Mouse (Mus musculus): ENCODE data around the gene C1qa.

Gene C1qa

DNA sequence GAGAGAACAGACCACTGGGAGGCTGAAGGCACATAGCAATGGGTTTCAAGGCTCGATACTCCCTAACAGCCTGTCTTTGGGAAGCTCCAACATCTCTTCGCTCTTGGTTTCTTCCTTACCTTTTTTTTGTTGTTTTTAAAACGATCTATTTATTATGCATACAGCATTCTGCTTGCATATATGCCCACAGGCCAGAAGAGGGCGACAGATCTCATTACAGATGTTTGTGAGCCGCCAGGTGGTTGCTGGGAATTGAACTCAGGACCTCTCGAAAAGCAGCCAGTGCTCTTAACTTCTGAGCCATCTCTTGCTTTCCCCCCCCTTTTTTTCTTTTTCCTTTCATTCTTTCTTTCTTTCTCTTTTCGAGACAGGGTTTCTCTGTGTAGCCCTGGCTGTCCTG, 551 bp upstream of the C1qa start:
- DNase-seq, result no peak

DNA sequence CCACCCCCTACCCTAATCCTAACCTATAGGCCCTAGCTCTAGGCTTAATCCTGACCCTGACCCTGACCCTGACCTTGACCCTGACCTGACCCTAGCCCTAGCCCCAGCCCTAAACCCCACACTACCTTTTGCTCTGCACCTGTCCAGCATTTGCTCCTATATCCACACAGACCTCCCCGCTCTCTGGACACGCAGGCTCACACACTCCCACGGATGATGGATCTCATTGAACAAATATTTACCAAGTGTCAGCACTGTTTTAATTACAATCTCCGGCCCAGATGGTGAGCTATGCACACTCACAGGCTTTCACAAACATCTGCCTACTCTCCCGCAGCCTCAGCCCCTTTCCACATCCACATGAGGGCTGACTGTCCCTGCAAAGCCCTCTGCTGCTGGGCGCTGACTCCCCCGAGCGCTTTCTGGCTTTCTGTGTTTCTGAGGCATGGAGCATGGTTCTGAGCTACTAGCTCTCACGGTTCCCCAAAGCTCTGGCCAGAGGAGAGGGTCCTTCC, 462 bp downstream of the C1qa start:
- no peak for DNase-seq

DNA sequence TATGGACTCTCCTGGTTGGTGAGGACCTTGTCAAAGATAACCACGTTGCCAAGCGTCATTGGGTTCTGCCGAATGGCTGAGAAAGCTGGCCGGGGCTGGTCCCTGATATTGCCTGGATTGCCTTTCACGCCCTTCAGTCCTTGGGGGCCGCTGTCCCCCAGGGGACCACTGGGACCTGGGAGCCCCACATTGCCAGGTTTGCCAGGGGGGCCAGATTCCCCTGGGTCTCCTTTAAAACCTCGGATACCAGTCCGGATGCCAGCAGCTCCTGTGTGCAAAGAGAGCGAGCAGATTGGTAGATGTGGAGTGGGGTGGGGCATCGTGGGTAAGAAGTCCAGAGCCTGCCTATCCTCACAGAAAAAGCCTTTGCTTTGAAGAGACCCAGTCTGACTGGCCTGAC, 2.1 kb downstream of the C1qa start:
- DNase-seq, result no peak

DNA sequence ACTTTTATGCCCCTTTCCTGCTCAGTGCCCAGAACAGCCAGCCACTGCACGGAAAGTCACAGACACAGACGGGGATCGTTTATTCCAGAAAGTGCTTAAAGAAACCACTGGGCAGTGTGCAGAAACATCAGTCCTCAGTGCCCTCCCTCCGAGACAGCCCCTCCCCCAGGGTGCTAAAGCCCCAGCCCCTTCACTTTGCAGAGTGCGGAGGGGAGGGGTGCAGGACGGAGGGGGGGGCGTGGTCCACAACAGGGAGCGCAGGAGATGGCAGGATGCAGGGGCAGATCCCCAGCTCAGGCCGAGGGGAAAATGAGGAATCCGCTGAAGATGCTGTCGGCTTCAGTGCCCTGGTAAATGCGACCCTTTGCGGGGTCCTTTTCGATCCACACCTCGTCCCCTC, 2.7 kb downstream of the C1qa start:
- DNase-seq, result no peak

DNA sequence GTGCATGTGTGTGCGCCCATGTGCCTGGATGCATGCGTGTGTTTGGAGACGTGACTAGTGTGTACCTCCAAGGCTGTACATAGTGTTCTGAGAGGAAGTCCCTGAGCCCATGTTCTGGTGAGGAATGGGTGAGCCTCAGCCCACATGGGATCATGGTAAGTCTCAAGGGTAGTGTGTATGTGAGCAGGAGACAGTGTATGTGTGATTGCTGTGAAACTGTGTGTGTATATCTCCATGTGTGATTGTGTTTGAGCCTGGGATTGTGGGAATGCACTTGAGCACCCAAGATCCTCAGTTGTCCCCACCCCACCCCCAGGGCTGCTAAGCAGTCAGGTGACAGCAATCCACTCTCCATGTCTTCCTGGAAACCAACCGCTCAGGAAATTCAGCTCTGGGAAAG, 3.8 kb downstream of the C1qa start:
- DNase-seq, result no peak

DNA sequence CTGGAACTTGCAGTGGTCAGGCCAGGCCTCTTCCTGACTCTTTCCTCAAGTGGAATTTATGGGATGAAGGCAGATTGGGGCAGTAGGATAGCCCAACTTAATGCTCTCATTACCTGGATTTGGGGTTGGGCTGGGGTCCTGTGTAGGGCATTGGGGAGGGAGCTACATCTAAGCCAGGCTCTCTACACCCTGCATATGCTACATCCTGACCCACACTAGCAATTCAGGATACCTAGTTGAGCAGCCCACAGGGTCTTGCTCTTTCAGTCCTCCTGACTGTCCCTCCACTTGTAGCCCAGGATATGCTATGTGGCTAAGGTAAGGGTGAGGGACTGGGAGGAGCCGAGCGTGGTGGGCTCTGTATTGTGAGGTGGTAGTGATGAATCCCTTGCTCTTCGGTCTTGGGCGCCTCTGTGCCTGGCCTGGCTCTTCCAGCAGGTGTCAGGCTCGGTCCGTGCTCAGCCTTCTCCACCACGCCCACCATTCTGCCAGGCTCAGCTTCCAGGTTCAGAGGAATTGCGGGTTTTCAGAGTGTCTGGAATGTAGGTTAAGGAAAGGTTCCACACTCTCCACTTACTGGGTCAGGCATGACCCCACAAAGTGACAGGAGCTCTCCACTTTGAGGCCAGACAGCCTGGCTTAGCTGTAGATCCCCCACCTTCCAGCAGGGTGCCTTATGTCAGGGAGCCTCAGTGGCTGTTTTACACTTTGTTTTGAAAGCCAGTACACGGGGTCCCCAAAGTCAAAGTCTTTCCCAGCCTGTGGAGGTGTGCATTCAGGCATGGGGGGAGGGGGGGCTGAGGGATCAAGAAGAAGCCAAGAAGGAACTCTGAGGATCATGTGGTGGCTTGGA, 4.7 kb downstream of the C1qa start:
- peak; percentile 36 to 62 for DNase-seq

DNA sequence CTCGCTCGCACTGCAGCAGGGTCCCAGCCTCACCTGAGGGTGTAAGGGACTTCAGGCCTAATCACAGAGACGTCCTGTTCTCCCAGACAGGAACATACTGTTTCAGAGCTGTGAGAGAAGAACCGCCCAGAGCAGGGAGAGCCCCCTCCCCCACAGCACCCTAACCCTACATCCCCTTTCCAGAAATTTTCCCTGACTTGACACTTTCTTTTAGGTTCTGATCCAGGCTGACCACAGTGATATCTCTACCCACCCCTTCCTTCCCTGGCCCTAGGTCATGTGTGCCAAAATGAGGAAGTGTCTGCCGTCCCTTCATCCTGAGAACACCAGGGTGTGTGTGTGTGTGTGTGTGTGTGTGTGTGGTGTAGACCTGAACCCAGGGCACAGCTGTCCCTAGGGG, 5.8 kb downstream of the C1qa start, which contains the start of gene C1qc:
Gene C1qc, minus strand, starts transcription at position 255 of the 400 bp plus-strand sequence.
- no peak for DNase-seq

DNA sequence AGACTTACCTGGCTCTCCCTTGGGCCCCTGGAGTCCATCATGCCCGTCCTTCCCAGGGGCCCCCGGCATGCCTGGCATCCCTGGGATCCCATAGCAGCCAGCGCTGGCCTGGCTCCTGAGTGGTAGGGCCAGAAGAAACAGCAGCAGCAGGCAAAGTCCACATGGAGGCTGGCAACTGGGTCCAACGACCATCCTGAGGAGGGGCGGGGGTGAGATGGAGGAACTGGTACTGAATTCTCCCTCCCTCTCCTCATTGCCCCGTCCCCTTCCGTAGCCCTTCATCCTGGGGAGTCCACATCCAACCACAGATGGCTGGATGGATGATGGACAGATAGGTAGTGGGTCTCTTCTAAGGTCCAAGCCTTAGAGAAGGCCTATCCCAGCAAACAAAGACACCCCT, 6.2 kb downstream of the C1qa start:
- DNase-seq, result no peak

DNA sequence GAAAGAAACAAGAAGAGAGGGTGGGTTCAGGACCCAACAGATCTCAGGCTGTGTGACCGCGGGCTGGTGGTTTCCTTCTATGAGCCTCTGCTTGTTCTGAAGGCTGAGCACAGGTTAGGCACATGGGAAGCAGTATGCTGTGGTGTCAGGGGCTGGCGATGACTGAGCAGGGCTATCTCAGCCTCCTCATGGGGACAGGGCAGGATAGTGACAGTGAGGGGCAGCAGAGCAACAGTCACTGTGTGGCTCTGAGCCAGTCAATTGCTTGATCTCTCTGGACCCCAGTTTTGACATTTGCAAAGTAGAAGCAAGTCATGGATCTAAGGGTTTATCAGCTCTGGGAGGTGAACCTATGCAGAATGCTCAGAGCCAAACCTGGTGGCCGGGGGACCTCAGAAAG, 7.5 kb downstream of the C1qa start:
- DNase-seq, result no peak

DNA sequence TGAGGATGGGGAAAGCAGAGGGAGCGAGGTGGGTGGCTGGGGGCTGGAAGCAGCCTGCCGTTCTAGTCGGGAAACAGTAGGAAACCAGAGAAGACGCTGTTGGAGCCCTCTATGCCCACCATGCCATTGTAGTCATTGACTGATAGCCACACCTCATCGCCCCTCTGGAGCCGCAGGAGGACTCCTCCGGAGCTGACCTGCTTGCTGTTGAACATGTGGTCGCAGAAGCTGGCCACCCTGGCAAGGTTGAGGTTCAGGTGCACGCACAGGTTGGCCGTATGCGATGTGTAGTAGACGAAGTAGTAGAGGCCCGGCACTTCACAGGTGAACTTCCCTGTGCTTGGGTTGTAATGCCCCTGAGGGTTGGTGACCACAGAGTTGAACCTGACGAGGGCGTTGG, 8.6 kb downstream of the C1qa start:
- DNase-seq, result no peak

DNA sequence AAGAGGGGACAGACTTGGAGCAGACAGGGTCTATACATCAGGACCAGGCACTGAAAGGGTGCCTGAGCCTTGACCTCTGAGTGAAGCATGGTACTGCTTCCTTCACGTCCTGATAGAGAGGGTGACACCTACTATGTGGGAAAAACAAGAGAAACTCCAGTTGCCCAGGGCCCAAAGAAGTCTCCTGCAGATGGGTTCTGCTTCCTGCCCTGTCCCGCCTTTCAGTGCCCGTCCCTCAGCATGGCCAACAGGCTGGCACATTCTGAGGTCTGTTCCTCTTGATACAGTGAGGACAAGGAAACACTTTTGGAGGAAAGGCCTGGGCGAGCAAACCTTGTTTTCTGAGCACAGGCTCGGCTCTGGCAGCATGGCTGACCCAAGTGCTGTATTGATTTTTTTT, 10.9 kb downstream of the C1qa start:
- DNase-seq, result no peak

DNA sequence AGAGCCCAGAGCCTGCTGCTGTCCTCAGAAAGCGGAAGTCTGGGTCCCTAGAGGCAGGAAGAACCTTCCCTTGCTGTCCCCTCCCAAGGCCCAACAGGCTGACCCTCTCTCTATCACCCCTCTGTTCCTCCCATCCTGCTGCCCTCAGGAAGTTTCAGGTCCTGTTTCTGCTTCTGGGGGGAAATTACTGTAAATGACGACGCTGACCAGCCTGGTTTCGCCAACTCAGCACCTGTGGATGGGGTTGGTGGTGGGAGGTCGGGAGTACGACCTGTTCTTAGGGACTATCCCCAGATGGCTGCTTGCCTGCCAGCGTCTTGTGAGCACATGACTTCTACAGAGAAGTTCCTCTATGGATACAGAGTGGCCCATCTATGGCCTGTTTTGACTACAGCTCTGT, 12.5 kb downstream of the C1qa start, which contains the start of gene C1qb:
Gene C1qb, minus strand, starts transcription at position 87 of the 400 bp plus-strand sequence.
- no peak for DNase-seq

DNA sequence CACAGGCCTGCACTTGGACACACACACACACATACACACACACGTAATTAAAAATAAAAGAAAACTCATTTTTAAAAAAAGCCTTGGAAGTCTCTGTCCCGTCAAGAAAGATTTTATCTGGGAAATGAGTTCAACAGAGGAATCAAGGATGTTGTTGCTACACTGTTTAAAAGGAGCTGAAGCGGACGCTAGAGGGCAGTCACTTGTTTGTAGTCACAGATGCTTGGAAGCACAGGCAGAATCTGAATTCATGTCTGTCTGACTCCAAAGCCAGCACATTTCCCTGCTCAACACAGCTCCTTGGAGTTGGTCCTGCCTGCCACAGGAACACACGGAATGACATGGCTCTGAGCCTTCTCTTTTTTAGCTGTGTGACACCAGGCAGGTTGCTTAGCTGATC, 20.0 kb downstream of the C1qa start:
- DNase-seq, result peak; percentile 31 to 34

DNA sequence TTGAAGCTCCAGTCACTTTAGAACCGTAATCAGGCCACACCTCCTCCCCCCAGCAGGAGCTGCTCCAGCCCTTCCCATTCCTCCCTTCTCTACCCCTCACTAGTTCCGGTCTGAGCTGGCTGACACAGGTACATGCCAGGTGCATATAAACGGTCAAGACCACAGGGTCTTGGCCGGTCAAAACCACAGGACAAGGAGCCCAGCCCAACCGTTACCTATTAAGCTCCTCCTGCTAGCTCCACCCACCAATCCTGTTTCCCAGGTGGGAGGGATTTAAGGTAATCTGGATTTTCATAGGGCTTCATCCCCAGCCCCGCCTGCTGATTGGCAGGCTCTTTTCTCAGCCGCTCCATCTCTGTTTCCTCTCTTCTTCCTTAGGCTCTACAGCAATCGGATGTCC, 20.4 kb downstream of the C1qa start:
- no peak for DNase-seq

DNA sequence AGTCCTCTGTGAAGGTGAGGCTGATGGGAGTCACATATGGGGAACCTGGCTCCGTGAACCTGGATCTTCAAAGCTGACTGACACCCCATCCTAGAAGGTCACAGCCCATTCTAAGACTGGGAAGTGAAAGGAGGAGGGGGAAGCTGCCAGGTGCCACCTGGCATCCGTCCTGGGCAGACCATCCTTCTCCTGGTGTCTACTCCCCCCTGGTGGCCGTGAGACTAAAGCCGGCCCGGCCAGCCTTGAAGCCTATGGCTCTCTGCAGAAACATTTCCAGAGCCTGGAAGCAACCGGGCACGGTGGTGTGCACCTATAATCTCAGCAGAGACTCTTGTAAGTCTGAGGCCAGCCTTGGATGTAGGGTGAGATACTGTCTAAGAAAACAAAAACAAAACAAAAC, 21.6 kb downstream of the C1qa start:
- DNase-seq, result peak; percentile 31 to 46

DNA sequence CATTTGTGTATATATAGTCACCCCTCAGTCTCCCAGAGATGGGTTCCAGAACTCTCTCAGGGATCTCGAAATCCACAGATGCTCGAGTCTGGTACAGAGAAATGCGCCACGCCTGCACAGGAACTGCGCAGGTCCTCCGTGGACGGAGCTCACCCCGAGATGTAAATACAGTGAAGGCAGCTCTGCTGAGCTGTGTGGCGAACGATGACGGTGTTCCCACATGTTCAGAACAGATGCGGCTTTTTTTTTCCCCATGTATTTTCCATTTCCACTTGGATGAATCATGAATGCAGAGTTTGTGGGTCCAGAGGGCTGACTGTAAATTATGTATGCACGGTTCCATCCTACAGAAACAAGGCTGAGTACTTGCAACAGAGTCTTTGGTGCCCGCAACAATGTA, 23.6 kb downstream of the C1qa start:
- no peak for DNase-seq

DNA sequence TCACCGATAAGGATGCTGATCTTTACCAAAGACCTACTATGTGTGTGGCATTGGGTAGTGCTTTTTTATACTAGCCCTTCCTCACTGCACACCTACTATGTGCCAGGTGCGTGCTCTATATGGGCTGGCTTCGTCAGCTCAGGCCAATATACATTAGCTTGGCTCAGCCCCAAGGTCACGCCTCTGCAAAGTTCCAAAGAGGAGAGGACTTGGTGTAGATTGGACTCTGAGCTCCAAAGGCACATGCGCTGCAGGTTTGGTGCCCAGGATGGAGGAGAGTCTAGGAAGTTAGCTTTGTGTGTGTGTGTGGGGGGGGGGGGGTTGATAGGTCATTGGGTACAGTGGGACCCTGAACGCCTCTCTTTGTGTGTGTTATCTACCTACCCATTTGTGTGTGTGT, 30.2 kb downstream of the C1qa start:
- DNase-seq, result no peak

DNA sequence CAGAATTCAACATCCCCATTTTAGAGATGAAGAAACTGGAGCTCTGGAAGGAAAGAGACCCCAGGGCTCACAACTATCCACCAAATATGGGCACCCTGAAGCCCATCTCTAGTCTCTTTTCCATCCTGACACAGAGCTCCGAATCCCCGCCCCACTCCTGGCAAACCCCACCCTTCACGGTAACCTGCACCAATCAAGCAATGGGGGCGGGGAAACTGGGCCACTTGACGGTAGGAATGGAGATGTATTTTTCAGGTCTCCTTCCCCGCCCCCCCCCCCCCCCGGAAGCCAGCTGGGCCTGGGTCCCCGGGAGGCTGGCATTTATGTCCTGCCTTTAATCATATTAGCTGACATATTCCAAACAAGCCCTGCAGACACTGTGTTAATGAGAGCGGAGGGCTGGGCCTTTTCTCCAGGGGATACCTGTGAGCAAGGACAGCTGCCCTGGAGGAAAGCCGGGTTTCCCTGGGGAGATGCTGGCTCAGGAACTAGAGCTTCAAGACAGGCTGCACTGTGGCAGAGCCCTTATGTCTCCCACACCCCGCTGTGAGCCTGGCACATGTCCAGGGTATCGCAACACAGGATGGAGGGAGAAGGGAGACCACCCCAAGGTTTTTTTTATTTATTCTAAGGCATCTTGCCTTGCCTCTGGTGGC, 30.8 kb downstream of the C1qa start:
- peak; percentile 26 to 29 for DNase-seq

DNA sequence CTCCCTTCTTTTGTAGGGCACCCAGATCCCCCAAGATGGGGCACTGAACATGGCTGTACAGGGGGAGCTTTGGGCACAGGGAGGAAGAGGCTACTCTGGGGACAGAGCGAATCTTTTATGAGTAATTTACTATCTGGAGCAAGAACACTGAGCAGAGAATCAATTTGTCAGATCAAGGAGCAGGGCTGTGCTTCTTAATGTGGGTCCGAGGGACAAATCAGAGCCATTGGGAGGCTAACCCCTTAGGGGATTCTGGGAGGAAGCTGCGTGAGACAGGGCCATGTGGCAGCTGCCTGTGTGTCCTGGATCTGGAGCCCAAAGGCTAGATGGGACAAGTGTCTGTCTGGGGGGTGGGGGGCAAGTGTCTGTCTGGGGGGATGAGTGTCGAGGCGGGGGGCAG, 33.1 kb downstream of the C1qa start:
- DNase-seq, result no peak

DNA sequence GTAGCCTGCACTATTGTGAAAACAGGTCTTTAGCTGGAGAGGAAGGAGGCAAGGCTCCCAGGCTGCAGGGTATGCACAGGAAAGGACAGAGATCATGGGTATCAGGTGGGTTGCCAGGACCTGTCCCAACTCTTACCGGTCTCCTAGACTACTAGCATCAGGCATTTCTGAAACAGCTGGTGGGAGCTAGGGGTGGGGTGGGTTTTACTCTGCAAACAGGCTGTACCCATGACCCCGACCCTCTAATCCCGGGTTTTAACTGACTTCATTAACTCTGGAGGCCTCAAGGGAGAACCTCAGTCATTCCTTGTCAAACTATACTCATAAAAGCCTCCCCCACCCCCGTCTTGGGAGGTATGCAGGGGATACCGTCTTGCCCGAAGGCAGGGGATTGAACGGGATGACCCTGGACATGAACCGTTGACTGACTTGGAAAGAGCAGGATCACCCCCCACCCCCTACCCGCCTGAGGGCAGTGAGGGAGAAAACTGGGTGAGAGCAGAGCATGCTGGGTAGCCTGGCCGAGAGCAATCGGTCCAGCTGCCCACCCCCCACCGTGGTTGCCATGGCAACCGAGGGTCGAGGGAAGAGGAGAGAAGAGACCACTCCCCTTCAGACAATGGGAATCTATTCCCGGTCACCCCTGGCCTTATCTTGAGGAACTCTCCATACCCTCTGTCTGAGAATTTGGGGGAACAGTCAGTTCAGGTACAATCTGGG, 33.7 kb downstream of the C1qa start:
- no peak for DNase-seq

DNA sequence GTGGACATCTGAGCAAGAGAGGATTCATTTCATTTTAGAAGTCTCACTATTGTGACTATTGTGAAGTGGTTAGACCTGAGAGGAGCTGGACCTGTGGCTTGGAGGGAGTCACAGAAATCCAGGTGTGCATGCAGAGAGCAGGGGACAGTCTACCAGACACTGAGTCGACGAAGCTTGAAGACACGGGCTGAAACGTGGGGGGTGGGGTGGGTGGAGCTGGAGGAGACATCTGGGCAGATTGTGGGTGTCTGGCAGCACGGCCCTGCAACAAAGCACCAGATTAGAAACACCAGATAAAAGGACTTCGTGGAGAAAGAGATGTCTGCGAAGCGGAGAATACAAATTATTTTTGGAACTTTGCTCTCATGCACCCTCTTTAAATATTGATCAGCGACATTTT, 35.1 kb downstream of the C1qa start:
- no peak for DNase-seq

DNA sequence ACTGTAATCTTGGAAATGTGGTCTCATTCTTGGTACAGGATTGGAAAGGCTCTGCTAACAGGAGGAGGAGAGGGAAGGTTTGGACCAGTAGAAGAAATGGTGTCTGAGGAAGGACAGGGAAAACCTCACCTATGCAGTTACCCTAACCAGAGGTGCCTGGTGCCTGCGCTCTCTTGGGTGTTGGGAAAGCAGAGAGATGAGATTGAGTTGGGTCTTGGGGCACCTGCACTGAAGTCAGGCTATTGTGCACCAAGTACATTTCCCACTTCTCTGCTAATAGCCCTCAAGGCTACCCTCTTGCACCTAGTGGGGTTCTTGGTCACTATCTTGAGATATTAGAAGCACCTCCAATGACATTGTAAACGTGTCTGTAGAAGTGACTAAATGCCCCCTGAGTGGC, 36.2 kb downstream of the C1qa start:
- DNase-seq, result no peak

DNA sequence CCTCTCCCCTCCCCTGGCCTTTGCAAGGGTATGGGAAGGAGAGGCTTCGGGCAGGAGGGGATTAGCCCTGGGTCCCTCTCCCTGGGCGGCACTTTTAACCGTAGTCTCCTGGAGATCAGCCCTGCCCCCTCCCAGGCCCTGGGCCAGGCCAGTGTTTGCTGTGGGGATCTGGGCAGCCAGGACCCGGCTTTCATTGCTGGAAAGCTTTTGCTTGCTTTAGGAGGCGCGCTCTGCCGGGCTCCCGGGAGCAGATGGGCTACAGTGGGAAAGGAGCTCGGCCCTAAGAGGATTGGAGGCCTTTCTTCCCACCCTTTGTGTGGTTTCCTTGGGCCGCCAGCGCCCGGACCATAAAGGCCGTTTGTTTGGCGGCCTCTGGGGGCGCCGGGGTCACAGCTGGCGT, 36.8 kb downstream of the C1qa start:
- DNase-seq, result no peak

DNA sequence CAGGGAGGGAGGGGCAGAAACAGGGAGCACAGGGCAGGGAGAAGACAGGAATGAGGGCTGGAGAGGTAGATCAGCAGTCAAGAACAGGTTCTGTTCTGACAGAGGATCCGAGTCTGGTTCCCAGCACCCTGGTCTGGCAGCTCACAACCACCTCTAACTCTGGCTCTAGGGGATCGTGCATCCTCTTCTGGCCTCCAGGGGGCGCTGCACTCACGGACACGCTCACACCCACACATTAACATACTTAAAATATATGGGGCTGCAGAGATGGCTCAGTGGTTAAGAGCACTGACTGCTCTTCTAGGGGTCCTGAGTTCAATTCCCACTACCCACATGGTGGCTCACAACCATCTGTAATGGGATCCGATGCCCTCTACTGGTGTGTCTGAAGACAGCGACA, 38.6 kb downstream of the C1qa start:
- no peak for DNase-seq
